ENCODE assay signal across 8 mouse cellular contexts in the genomic region with DNA sequence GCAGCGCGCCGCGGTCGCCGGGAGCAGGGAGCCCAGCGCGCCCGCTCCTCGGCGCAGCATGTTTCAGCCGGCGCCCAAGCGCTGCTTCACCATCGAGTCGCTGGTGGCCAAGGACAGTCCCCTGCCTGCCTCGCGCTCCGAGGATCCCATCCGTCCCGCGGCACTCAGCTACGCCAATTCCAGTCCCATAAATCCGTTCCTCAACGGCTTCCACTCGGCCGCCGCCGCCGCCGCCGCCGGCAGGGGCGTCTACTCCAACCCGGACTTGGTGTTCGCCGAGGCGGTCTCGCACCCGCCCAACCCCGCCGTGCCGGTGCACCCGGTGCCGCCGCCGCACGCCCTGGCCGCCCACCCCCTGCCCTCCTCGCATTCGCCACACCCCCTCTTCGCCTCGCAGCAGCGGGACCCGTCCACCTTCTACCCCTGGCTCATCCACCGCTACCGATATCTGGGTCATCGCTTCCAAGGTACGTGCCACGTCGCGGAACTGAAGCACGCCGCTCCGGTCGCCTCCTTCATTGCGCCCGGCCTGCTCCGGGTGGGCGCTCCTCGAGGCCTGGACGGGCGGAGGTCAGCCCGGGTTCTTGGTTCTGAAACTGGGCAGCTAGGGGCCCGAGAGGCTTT. TPM values are rescaled to one million over a fixed set of nuclear protein-coding genes. Genes with fewer than 3 reads are reported as not detected.
DNase-seq lines count a peak whose midpoint lies in the region; ATAC-seq lines count a peak whose summit lies in the region.

No protein-coding gene starts in this region.

- H3K9me3 ChIP-seq in heart, embryonic 11.5 days (replicated peaks; ENCODE audit: control insufficient read depth, low read length) = no peaks in the 10 kb centered on the region
- no peaks in the 10 kb centered on the region for H3K9me3 ChIP-seq in hindbrain, embryonic 15.5 days
- H3K9me3 ChIP-seq in liver, embryonic 15.5 days (replicated peaks) = no peaks in the 10 kb centered on the region

- DNase-seq in heart, adult 8-10 months (ENCODE audit: low spot score) = no peak
- DNase-seq in ES-CJ7 (ENCODE audit: low read depth, low spot score) = peak; percentile 34
- peak; percentile 74 for DNase-seq in embryo, embryonic 9.5 days (ENCODE audit: extremely low spot score)
- DNase-seq in testis, postnatal 10 days (ENCODE audit: low spot score) = peak; percentile 62
- no peak for DNase-seq in cerebellum, adult 9-10 months

- peak overlapping the region; percentile 38 for H3K4me3 ChIP-seq in heart, embryonic 11.5 days (ENCODE audit: low read depth, low read length)
- peak overlapping the region; percentile 23 for H3K4me3 ChIP-seq in hindbrain, embryonic 15.5 days
- H3K4me3 ChIP-seq in liver, embryonic 15.5 days (replicated peaks) = 0 out of 2 replicates have a peak overlapping the region, but pooled peaks have one; percentile 7

- H3K27me3 ChIP-seq in heart, embryonic 11.5 days (ENCODE audit: control insufficient read depth, insufficient read depth, low read length) = peaks cover 97% of the 10 kb centered on the region
- H3K27me3 ChIP-seq in hindbrain, embryonic 15.5 days = peaks cover 80% of the 10 kb centered on the region
- H3K27me3 ChIP-seq in liver, embryonic 15.5 days = peaks cover 100% of the 10 kb centered on the region

- H3K9ac ChIP-seq in heart, embryonic 11.5 days (ENCODE audit: low read depth, low read length) = no peak overlapping the region
- H3K9ac ChIP-seq in hindbrain, embryonic 15.5 days = no peak overlapping the region
- no peak overlapping the region for H3K9ac ChIP-seq in liver, embryonic 15.5 days

- peaks cover 8% of the 10 kb centered on the region; the same call in 1 of the 2 replicates for H3K4me1 ChIP-seq in heart, embryonic 11.5 days (ENCODE audit: control insufficient read depth, insufficient read depth, low read length)
- H3K4me1 ChIP-seq in hindbrain, embryonic 15.5 days (replicated peaks) = peaks cover 17% of the 10 kb centered on the region
- H3K4me1 ChIP-seq in liver, embryonic 15.5 days (replicated peaks) = no peaks in the 10 kb centered on the region

- ATAC-seq in heart, embryonic 11.5 days (replicated peaks; ENCODE audit: insufficient number of reproducible peaks, low FRiP score, low TSS enrichment) = 0 out of 2 replicates have a peak, but pooled peaks have one; percentile 29
- ATAC-seq in hindbrain, embryonic 15.5 days (ENCODE audit: low FRiP score, low read depth) = peak; percentile 23; the same call in 1 of the 2 replicates
- ATAC-seq in liver, embryonic 15.5 days (ENCODE audit: insufficient read depth) = no peak

- H3K36me3 ChIP-seq in heart, embryonic 11.5 days (ENCODE audit: control insufficient read depth, insufficient read depth, low read length) = no peaks in the 10 kb centered on the region
- no peaks in the 10 kb centered on the region for H3K36me3 ChIP-seq in hindbrain, embryonic 15.5 days
- no peaks in the 10 kb centered on the region for H3K36me3 ChIP-seq in liver, embryonic 15.5 days (replicated peaks)

- peak overlapping the region; percentile 59 for H3K4me2 ChIP-seq in heart, embryonic 11.5 days
- H3K4me2 ChIP-seq in hindbrain, embryonic 15.5 days = peak overlapping the region; percentile 48
- H3K4me2 ChIP-seq in liver, embryonic 15.5 days = peak overlapping the region; percentile 40

- H3K27ac ChIP-seq in heart, embryonic 11.5 days (ENCODE audit: low read depth, low read length) = no peak overlapping the region
- no peak overlapping the region for H3K27ac ChIP-seq in hindbrain, embryonic 15.5 days (replicated peaks)
- no peak overlapping the region for H3K27ac ChIP-seq in liver, embryonic 15.5 days (replicated peaks)

- WGBS in heart, embryonic 11.5 days (ENCODE audit: insufficient replicate concordance) = under 1% methylated on average over 74 of the region's 75 CpGs
- WGBS in hindbrain, embryonic 15.5 days = under 1% methylated on average over 74 of the region's 75 CpGs
- WGBS in liver, embryonic 15.5 days (ENCODE audit: insufficient replicate concordance) = 1% methylated on average over 75 of the region's 75 CpGs

RNA-seq across cellular contexts. Expression of gene Emx2, which starts 1.1 kb away (rescaled TPM):
- 0.19 and 0.44 TPM in 2 replicates for polyA plus RNA-seq in heart, embryonic 11.5 days (2014; fragmentation: Nextera tagmentation; extraction: Ambion mirVana)
- total RNA-seq in heart, adult 8-10 months (2022) = not detected
- polyA plus RNA-seq in hindbrain, embryonic 15.5 days (2015; fragmentation: Nextera tagmentation; extraction: Ambion mirVana) = 0.57 and 0.85 TPM in 2 replicates
- 0.07 TPM in 1 of 2 replicates, not detected in the other for polyA plus RNA-seq in liver, embryonic 15.5 days (2015; fragmentation: Nextera tagmentation; extraction: Ambion mirVana)

Comparison
In these comparisons a context has a peak if more than half of its experiments do, and no peak if none do; other contexts are left out.
1. DNase-seq: peak in ES-CJ7 (single experiment), embryo, embryonic 9.5 days (single experiment) and testis, postnatal 10 days (single experiment); none in heart, adult 8-10 months (single experiment) and cerebellum, adult 9-10 months (single experiment).
2. Peak in every context shown above with its lines, with median percentiles within 50 percentile points of each other: H3K4me2 ChIP-seq and H3K4me3 ChIP-seq.